Mouse (Mus musculus): ENCODE results near the gene Atp1b1.

- TF ChIP-seq CTCF (IDR thresholded peaks at IDR 0.05; ENCODE audit: control insufficient read depth, insufficient read depth, low read length) (no peak), POLR2A (IDR thresholded peaks at IDR 0.05; ENCODE audit: borderline replicate concordance, control insufficient read depth, low read depth, low read length) (no peak)
Measured at GRCm38 (mm10) chr1:164502231-164502630, 44.1 kb upstream of the Atp1b1 start.

All from bone marrow, adult 2 months (tissue).